Mouse (Mus musculus): ENCODE measurements around the gene Utp11. TPM values are rescaled to one million over a fixed set of nuclear protein-coding genes. Genes with fewer than 3 reads are reported as not detected.
A peak's percentile ranks its signal among the peaks of the same experiment; 100 is the strongest.
"Not testable (repeated sequence)": the region's sequence is repeated elsewhere in the genome, so short reads cannot be mapped to it uniquely, and the experiment has no call there.

The Utp11 gene
- total RNA-seq (2017): 77.8 and 93.4 TPM in 2 replicates

DNA sequence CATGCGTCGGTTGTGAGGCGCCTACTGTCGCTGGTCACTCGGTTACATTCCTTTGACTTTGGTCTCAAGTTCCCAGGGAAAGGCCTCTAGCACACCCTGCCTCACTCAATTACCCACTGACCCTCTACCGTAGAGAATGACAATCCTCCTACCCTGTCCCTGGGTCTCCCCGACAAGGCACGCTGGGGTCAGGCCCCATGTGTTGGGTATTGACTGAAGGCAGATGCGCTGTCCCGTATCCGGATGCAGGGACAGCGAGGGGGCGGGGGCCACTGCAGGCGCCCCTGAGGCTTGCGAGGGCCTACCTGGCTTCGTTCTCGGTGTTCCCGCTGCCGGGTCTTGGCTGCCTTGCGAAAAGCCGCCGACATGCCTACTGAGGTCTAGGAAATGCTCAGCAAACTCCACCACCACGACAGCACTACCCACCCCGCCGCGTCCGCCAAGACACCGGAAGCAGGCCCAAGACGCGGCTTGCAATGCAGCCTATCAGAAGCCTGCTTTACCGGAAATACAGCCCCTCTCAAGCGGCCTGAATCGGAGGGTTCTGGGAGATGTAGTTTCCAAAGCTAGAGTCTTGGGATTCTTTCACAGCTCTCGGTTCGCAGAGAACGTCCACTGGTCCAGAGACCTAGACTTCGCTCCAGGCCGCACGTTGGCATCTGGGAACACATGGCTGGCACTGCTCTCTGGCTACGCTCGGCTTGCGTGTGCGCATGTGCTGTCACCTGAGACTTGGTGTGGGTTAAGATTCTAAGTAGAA, at the start of gene Utp11:
Gene Utp11 (minus strand): TSS at position 466 of the 760 bp plus-strand sequence.
- ATAC-seq (replicated peaks in 1 of 2; ENCODE audit: insufficient read depth in 1 of 2, low FRiP score in 2 of 2, low TSS enrichment in 1 of 2, low read depth in 1 of 2, poor library complexity in 2 of 2, severe bottlenecking in 2 of 2): peak; percentile 93 to 96

DNA sequence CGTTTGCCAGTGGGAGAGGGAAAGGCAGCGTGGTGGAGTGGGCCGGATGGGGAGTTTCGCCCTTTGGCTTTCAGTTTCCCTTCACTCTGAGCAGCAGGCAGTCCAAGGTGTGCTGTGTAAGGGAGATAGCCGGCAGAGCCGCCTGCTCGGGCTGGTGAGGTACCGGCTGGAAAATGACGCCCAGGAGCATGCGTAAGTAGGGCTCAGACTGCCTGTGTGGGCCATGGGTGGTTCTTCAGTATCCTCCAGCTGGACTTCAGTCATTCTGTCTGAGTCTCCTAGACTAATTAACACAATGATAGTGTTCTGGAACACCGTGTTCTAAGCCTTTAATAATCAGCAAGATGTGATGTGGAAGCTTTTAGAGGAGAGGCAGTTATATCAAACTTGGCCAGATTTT, 49.4 kb upstream of the Utp11 start:
- no peak for ATAC-seq (replicated peaks in 1 of 2; ENCODE audit: insufficient read depth in 1 of 2, low FRiP score in 2 of 2, low TSS enrichment in 1 of 2, low read depth in 1 of 2, poor library complexity in 2 of 2, severe bottlenecking in 2 of 2)

DNA sequence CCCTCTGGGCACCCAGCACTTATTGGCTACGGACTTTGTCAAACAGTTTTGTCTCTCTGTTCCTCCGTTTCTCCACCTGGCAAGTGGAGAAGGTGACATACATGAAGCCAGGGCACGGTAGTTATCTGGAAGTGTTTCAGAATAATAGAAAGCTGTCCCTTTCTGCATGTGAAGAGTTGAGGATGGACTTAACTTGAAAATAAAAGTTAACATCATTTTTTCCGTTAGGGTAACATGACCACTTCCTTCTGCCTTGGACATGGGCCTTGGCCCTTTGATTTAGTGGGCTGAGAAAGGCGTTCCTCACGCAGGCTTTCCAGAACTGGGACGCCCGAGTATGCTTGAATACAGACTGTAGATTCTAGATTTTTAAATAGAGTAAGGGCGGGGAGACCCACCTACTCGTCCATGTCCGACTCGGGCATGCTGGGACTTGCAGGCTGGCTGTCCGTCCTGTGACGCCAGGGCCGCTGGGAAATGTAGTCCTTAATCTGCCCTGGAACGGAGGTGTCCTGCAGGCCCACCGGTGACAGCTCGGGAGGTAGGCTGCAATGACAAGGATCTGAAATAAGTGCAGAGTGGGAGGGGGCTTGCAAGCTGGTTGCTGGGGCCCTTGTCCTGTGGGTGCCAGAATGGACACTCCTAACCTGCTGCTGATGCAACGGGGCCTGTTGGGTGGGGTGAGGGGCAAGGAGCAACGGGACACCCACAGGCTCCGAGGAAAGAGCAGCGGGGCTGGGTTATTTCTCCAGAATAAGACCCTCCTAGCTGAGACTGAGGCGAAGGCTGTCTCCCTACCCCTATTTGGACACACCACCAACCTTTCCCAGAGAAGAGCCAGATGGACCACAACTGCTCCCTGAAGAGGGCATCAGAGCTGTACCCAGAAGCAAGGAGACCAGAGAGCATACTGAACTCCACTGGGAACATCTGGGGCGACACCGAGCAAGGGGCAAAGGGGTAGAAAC, 48.3 kb upstream of the Utp11 start, which contains the start of gene Inpp5b:
Gene Inpp5b (plus strand): TSS at position 475 of the 968 bp plus-strand sequence.
- peak; percentile 89 to 95 for ATAC-seq (replicated peaks in 1 of 2; ENCODE audit: insufficient read depth in 1 of 2, low FRiP score in 2 of 2, low TSS enrichment in 1 of 2, low read depth in 1 of 2, poor library complexity in 2 of 2, severe bottlenecking in 2 of 2)

DNA sequence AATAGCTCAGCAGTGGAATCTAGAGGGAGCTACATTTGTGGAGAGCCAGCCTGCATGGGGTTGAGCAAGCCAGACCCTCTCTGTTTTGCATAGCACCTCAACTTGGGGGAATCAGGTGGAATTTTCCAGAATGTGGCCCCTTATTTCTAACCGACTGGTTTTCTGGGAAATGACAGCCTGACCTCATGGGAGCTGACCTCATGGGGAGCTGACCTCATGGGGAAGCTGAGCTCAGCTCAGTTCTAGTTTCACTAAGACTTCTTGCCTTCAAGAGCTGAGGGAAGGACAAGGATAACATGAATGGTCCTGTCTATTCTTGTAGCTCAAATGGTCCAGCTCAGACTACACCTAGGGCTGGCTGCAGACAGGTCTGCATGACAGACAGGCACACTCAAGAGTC, 45.4 kb upstream of the Utp11 start:
- no peak for ATAC-seq (replicated peaks in 1 of 2; ENCODE audit: insufficient read depth in 1 of 2, low FRiP score in 2 of 2, low TSS enrichment in 1 of 2, low read depth in 1 of 2, poor library complexity in 2 of 2, severe bottlenecking in 2 of 2)

DNA sequence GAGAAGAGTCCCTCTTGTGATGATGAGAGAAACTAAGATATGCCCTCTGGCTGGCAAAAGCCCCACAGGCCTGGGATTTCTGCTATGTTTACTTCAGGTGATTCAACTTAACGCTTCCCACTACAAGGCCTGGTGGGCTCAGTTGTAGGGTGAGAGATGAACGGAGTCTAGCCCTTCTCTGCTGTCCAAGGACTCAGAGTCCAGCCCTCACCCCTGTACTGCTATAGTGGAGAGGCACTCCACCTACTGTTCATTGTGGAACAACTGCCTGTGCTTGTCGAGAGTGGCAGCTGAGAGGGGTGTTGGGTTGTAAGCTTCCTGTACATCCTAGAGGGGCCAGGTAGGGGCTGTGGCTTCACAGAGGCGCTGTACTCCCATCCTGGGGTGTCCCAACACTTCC, 44.6 kb upstream of the Utp11 start:
- no peak for ATAC-seq (replicated peaks in 1 of 2; ENCODE audit: insufficient read depth in 1 of 2, low FRiP score in 2 of 2, low TSS enrichment in 1 of 2, low read depth in 1 of 2, poor library complexity in 2 of 2, severe bottlenecking in 2 of 2)

DNA sequence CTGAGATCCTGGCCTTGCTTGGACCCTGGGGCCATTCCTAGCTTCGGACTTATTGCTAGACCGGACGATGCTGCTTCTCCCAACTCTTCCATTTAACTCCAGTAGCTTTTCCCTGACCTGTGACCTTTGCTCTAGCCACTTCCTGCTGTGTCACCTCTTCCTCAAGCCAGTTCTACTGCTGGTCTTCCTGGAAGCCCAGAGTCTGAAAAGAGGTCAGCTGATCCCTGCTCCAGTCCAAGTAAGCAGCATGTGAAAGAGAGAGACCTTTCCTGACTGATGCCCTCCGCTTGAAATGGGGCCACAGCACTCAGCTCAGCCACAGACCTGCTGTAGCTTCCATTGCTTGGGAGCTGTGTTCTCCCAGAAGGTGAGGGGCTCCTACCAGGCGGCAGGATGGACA, 44.1 kb upstream of the Utp11 start:
- ATAC-seq (replicated peaks in 1 of 2; ENCODE audit: insufficient read depth in 1 of 2, low FRiP score in 2 of 2, low TSS enrichment in 1 of 2, low read depth in 1 of 2, poor library complexity in 2 of 2, severe bottlenecking in 2 of 2): no peak

DNA sequence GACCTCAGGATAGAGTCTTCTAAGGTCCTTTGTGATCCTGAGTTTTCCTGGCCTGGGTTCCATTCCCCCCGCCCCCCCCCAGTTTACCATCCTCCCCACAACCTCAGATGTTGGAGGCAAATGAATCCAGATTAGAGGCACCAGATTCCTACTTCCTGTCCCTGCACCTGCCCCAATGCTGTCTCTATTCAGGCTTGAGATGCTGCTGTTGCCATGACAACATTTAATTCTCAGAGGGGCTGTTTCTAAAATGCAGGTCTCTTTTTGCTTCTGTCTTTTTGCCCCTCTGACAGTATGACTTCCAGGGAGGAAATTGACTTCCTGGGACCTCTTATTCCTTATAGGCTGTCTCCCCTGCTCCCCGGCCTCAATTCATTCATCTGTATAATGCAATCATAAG, 43.6 kb upstream of the Utp11 start:
- ATAC-seq (replicated peaks in 1 of 2; ENCODE audit: insufficient read depth in 1 of 2, low FRiP score in 2 of 2, low TSS enrichment in 1 of 2, low read depth in 1 of 2, poor library complexity in 2 of 2, severe bottlenecking in 2 of 2): no peak

DNA sequence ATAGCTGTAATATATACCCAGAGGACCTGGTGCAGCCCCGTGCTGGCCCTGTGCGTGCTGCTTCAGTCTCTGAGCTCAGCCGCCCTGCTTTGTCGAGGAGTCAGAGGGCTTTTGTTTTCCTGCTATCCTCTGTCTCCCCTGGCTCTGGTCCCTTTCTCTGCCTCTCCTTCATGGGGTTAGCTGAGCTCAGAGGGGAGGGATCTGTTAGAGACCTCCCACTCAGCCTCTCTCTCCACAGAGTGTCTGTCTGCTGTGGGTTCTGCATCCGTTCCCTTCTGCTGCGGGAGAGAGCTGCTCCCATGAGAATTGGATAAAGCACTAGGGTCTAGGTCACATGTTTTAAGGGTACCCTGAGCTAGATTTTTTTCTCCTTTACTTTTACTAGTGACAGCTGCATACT, 32.7 kb upstream of the Utp11 start:
- ATAC-seq (replicated peaks in 1 of 2; ENCODE audit: insufficient read depth in 1 of 2, low FRiP score in 2 of 2, low TSS enrichment in 1 of 2, low read depth in 1 of 2, poor library complexity in 2 of 2, severe bottlenecking in 2 of 2): no peak

DNA sequence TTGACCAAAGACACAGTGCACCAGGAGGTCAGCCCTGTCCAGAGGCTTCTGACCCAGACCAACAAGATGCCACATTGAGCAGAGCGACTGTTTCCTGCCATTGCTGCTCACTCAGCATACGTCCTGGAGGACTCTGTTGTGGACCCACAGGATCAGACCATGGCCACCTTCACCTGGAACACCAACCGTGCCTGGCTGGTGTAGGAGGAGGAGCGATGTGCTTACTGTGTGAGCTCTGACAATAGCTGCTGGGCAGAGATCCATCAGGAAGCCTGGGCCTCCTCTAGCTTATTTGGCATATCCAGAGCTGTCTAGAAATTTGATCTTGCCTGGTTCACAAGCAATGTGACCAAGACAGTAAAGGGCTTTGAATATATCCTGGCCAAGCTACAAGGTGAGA, 25.7 kb upstream of the Utp11 start:
- ATAC-seq (replicated peaks in 1 of 2; ENCODE audit: insufficient read depth in 1 of 2, low FRiP score in 2 of 2, low TSS enrichment in 1 of 2, low read depth in 1 of 2, poor library complexity in 2 of 2, severe bottlenecking in 2 of 2): no peak

DNA sequence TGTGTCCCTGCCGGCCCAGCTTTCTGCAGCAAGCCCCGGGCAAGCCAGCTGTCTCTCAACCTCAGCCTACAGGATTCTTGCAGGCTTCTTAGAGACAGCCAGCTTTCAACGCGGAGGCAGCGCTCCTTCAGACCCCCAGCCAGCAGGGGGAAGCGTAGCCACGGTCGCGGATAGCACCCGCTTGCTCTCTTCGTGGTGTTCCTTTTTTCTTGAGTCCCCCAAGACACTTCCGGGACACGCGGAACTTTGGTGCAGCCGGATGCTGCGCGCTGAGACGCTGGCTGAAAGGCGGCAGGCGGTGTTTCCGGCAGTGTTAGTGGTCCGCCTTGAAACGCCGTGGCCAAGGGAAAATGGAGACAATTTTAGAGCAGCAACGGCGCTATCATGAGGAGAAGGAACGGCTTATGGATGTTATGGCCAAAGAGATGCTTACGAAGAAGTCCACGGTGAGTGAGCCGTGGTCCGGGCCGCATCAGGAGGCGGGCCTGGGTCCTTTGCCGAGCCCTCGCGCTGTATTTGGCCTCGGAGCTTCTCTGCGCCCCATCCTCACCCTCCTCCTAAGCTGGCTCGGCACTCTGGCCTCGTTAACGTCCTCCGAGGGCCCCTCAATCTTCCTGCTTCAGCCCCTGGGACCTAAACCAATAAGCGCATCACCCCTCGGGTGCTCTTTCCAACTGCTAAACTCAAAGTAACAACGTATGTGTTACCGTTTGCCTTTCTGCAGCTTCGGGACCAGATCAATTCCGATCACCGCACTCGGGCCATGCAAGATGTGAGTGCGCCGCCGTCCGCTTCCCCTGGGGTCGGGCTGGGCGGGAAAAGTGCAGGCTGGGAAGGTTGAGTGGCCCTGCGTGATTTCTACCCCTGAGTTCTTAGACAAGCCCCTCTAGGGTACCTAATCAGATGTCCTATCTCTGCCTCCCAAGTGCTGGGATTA, 21.4 kb upstream of the Utp11 start, which contains the start of gene Sf3a3:
Gene Sf3a3 (plus strand): TSS at position 232 of the 937 bp plus-strand sequence.
- peak; percentile 91 to 93 for ATAC-seq (replicated peaks in 1 of 2; ENCODE audit: insufficient read depth in 1 of 2, low FRiP score in 2 of 2, low TSS enrichment in 1 of 2, low read depth in 1 of 2, poor library complexity in 2 of 2, severe bottlenecking in 2 of 2)

DNA sequence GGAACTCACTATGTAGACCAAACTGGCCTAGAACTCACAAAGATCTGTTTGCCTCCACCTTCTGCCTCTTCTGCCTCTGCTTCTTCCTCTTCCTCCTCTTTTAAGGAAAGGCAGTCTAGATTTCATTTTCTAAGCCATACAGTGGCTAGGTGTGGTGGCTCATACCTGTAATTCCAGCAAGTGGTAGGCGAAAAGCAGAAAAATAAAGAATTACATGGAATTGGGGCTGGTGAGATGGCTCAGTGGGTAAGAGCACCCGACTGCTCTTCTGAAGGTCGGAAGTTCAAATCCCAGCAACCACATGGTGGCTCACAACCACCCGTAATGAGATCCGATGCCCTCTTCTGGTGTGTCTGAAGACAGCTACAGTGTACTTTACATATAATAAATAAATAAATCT, 20.4 kb upstream of the Utp11 start:
- ATAC-seq (replicated peaks in 1 of 2; ENCODE audit: insufficient read depth in 1 of 2, low FRiP score in 2 of 2, low TSS enrichment in 1 of 2, low read depth in 1 of 2, poor library complexity in 2 of 2, severe bottlenecking in 2 of 2): not testable (repeated sequence)

DNA sequence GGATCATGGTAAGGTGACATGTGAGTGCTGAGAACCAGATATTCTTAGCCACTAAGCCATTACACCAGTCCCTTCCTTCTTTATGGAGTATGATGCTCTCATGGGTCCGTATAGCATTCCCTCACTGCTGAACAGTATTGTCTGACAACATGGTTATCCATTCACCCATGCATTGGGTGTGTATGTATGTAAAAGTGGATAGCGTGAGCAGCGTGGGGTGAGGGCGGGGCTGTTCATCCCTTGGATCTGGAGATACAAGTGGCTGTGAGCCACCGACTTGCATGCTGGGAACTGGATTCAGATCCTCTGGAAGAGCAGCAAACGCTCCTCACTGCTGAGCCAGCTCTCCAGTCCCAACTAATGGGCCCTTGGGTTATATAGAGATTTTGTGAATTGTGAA, 19.2 kb upstream of the Utp11 start:
- ATAC-seq (replicated peaks in 1 of 2; ENCODE audit: insufficient read depth in 1 of 2, low FRiP score in 2 of 2, low TSS enrichment in 1 of 2, low read depth in 1 of 2, poor library complexity in 2 of 2, severe bottlenecking in 2 of 2): no peak

DNA sequence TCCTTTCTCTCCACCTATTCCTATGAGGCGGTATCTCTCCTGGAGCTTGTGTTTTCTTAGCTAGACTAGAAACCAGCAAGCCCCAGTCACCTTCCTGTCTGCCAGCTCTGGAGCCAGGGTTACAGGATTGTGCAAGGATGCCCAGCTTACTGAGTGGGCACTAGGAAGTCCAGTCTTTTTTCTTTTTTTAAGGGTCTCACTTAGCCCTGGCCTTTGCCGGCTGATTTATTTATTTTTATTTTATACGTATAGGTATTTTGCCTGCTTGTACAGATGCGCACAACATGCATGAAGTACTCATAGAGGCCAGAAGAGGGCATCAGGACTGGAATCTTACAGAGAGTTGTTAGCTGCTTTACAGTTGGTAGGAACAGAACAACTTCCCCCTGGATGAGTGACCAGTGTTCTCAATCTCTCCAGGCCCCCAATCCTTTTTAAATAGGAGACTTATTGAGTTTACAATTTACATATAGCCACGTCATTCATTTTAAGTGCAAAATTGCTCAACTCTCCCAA, 17.4 kb upstream of the Utp11 start:
- ATAC-seq (replicated peaks in 1 of 2; ENCODE audit: insufficient read depth in 1 of 2, low FRiP score in 2 of 2, low TSS enrichment in 1 of 2, low read depth in 1 of 2, poor library complexity in 2 of 2, severe bottlenecking in 2 of 2): peak; percentile 25 to 28; a peak in 2 of 4 replicates

DNA sequence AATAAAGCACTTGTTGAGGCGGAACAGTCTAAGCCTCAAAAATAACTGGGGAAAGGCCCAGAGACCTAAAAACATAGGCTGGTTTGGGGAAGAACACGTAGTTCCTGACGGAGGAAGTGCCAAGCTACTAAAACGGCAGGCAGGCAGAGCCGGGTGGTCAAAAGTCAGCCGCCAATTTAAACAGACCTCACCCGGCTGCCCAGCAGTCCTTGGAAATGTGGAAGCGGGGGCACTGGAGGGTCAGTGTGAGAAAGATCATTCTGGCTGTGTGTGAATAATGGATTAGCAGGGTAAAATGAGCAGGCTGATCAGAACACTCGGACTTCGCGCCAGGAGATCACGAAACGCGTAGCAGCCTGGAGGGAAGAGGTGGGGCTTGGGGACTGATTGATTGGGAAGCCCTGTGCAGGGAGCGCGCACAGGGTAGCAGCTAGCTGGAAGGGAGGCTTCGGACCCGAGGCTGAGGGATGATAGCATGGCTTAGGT, 16.6 kb upstream of the Utp11 start:
- peak in 1 of 2 experiments; percentile 14; a peak in 1 of 4 replicates for ATAC-seq (replicated peaks in 1 of 2; ENCODE audit: insufficient read depth in 1 of 2, low FRiP score in 2 of 2, low TSS enrichment in 1 of 2, low read depth in 1 of 2, poor library complexity in 2 of 2, severe bottlenecking in 2 of 2)

DNA sequence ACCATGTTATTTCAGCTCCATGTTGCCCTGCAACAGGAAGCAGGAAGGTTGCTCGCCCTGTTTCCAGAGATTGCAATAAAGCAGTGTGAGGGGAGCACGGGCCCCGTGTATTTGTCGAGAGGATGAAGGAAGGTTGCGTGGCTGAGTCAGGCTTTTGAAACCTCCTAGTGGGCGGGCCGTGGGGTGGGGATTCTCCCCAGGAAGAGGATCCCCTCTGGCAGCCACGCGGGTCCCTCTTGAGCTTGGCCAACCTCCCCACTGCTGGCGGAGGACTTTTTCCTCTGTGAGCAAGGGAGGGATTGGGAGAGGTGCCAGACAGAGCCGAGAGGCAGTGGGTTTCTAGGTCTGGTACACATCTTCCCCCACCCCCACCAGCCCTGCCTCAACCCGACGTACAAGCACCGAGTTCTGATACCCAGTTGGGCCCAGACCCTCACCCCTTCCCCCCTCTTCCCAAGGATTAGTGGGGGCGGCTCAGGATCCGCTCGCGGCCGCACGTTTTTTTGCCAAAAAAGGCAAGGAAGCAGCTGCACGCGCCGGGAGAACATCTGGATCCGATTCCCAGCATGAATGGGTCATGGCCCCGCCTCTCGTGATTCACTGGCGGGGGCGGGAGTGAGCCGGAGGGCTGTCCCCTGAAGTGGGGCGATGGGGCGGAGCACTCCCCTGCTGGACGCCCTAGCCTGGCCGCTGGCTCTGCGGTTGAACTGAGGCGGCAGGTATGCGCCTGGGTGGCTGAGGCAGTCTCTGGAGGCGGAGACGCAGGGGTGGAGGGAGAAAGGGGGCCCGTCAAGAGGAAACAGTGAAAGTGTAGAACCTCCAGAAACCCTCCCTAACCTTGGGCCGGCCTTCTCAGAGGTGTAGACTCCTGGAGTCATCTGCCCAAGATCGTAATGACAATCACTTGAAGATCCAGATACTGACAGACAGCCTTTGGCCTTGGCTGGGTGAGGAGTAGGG, 15.4 kb upstream of the Utp11 start:
- ATAC-seq (replicated peaks in 1 of 2; ENCODE audit: insufficient read depth in 1 of 2, low FRiP score in 2 of 2, low TSS enrichment in 1 of 2, low read depth in 1 of 2, poor library complexity in 2 of 2, severe bottlenecking in 2 of 2): peak; percentile 66 to 73

DNA sequence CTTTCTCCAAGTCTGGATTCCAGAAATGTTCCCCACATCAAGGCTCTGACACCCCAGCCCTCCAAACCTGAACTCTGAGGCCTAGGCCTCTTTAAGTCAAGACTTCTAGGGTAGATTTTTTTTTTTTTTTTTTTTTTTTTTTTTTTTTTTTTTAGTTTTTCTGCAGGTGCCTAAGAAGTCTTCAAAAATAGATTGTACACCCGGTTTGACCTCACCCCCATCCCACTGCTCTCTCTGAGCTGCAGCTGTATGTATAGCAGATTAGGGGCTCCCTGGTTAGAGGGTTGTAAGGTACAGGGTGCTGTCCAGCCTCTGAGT, 14.8 kb upstream of the Utp11 start:
- not testable (repeated sequence) for ATAC-seq (replicated peaks in 1 of 2; ENCODE audit: insufficient read depth in 1 of 2, low FRiP score in 2 of 2, low TSS enrichment in 1 of 2, low read depth in 1 of 2, poor library complexity in 2 of 2, severe bottlenecking in 2 of 2)

All from hematopoietic stem cell, adult 5-6 weeks (primary cell).